Mouse (Mus musculus): Measurements from ENCODE around the gene Twistnb.

The Twistnb gene

GRCm38 (mm10) chr12:33480975-33481374 is 51.5 kb downstream of the Twistnb start:
- CTCF ChIA-PET = interaction anchor here in 3 of 4 experiments (0.5 to 1.5 kb wide), 4 partner anchors 11 to 235 kb away, joined by 3 to 7 read pairs (median 3); no protein-coding TSS in a partner anchor

DNA sequence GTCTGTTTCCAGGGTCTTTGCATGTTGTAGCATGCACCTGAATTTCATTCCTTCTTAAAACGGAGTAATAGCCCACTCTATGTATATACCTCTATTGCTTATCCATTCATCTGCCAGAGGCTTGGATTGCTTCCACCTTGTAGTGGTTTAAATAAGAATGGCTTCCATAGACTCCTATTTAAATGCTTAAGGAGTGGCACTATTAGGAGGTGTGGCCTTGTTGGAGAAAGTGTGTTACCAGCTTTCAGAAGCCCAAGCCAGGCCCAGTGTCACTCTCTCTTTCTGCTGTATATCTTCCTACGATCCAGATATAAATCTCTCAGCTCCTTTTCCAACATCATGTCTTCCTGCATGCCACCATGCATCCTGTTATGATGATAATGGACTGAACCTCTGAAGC is 53.5 kb downstream of the Twistnb start:
- CTCF ChIA-PET = interaction anchor here in 1 of 4 experiments (1.5 kb wide), 1 partner anchor 103 kb away, joined by 6 read pairs; no protein-coding TSS in a partner anchor
- POLR2A ChIA-PET = interaction anchor here in 1 of 4 experiments (0.6 to 0.7 kb wide), 2 partner anchors 301 to 404 kb away, joined by 3 read pairs; no protein-coding TSS in a partner anchor

More at GRCm38 (mm10) chr12:33480975-33481374, 51.5 kb downstream of the Twistnb start:
- POLR2A ChIA-PET = no interaction called here

Data from embryonic stem cell, embryonic (primary cell).